26 mouse cellular contexts compared by ENCODE assay signal in the genomic region with DNA sequence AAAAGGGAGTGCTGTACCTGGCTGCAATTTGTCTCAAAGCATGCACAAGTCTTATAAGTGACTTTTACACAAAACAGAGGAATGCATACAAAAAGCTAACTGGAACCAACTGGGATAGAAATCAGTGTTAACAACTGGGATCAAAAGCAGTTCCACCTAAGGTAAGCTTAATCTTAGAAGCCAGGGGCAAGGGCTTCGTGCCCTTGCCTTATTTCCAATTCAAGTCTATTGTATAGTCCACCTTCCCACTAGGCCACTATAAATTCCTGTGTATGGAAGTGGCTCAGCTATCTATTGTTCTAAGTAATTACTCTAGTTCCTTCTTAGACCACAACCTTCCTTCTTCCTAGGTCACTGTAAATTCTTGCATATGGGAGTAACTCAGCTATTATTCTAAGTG.
"Had no signal": no experiment of that assay in that cellular context is flagged by ENCODE, and none has a peak within 500 bp of the region (broad histone marks: within the 10 kb centered on the region; RNA-seq: fewer than 3 reads in every experiment).

No protein-coding gene starts in this region.

- ATAC-seq: forebrain, embryonic 13.5 days; forebrain, embryonic 14.5 days; forebrain, embryonic 15.5 days; forebrain, embryonic 16.5 days; forebrain, postnatal 0 days had no signal

- H3K27me3 ChIP-seq: embryonic facial prominence, embryonic 12.5 days; embryonic facial prominence, embryonic 13.5 days; embryonic facial prominence, embryonic 15.5 days; forebrain, embryonic 12.5 days; forebrain, embryonic 13.5 days; forebrain, embryonic 15.5 days had no signal

- DNase-seq: cerebellum, adult 9-11 months; cerebellum, postnatal 10 days; cerebellum, postnatal 14 days; cerebellum, postnatal 25 days; cerebellum, postnatal 36 days; embryo, embryonic 11 days; forebrain, postnatal 0 days; gastrocnemius, adult 2 months; gastrocnemius, postnatal 10 days; gastrocnemius, postnatal 14 days; gastrocnemius, postnatal 25 days; gastrocnemius, postnatal 36 days; heart, adult 11 months; heart, adult 18-20 months; heart, adult 2 months had no signal

- H3K36me3 ChIP-seq: embryonic facial prominence, embryonic 10.5 days; embryonic facial prominence, embryonic 12.5 days; embryonic facial prominence, embryonic 13.5 days; embryonic facial prominence, embryonic 15.5 days; forebrain, embryonic 10.5 days; forebrain, embryonic 12.5 days; forebrain, embryonic 15.5 days had no signal

- H3K27ac ChIP-seq: embryonic facial prominence, embryonic 10.5 days; embryonic facial prominence, embryonic 12.5 days; embryonic facial prominence, embryonic 13.5 days; embryonic facial prominence, embryonic 15.5 days; forebrain, embryonic 10.5 days; forebrain, embryonic 12.5 days; forebrain, embryonic 13.5 days; forebrain, embryonic 15.5 days; gastrocnemius, adult 2 months; heart, adult 2 months had no signal

- H3K9me3 ChIP-seq: embryonic facial prominence, embryonic 10.5 days; embryonic facial prominence, embryonic 12.5 days; embryonic facial prominence, embryonic 13.5 days; embryonic facial prominence, embryonic 15.5 days; forebrain, embryonic 10.5 days; forebrain, embryonic 12.5 days; forebrain, embryonic 13.5 days; forebrain, embryonic 15.5 days had no signal

- H3K9ac ChIP-seq: embryonic facial prominence, embryonic 12.5 days; embryonic facial prominence, embryonic 13.5 days; embryonic facial prominence, embryonic 15.5 days; forebrain, embryonic 12.5 days; forebrain, embryonic 13.5 days; forebrain, embryonic 15.5 days; forebrain, postnatal 0 days had no signal

- H3K4me1 ChIP-seq: embryonic facial prominence, embryonic 10.5 days; embryonic facial prominence, embryonic 12.5 days; embryonic facial prominence, embryonic 13.5 days; embryonic facial prominence, embryonic 15.5 days; forebrain, embryonic 10.5 days; forebrain, embryonic 12.5 days; forebrain, embryonic 13.5 days; forebrain, embryonic 15.5 days had no signal

- H3K4me2 ChIP-seq: embryonic facial prominence, embryonic 12.5 days; embryonic facial prominence, embryonic 13.5 days; embryonic facial prominence, embryonic 15.5 days; forebrain, embryonic 12.5 days; forebrain, embryonic 13.5 days; forebrain, embryonic 15.5 days had no signal

- H3K4me3 ChIP-seq: embryonic facial prominence, embryonic 10.5 days; embryonic facial prominence, embryonic 12.5 days; embryonic facial prominence, embryonic 13.5 days; embryonic facial prominence, embryonic 15.5 days; erythroblast, embryonic 14.5 days; forebrain, embryonic 10.5 days; forebrain, embryonic 12.5 days; forebrain, embryonic 13.5 days; forebrain, embryonic 15.5 days; gastrocnemius, adult 2 months; heart, adult 2 months had no signal
